Mouse (Mus musculus) ES-Bruce4 (cell line): ENCODE data around the gene Gm973.

Source experiments
- CTCF ChIP-seq: IDR thresholded peaks from one replicate; pipeline ENCODE4 v1.8.1; 2011; ENCODE audit warnings: low read depth, low read length
- EP300 ChIP-seq: IDR thresholded peaks from 2 replicates; pipeline ENCODE4 v1.6.1; 2011; ENCODE audit warnings: low read depth, low read length; ENCODE audit not compliant: insufficient read depth
- POLR2A ChIP-seq: IDR thresholded peaks from one replicate; pipeline ENCODE4 v1.8.1; 2011; ENCODE audit warnings: low read length; ENCODE audit not compliant: insufficient read depth

GRCm38 (mm10) chr1:59570767-59571166 is 54.7 kb downstream of the Gm973 start:
- TF ChIP-seq CTCF (no peak), EP300 (no peak), POLR2A (no peak)
